Mouse (Mus musculus) testis, adult 2 months (tissue): Measurements from ENCODE around the gene Adcy9.

ENCODE experiments used
- CTCF ChIP-seq: fragments of 200-500 bp; IDR thresholded peaks from 2 replicates; pipeline ENCODE4 v1.5.1; 2012; ENCODE audit warnings: low read depth, mild to moderate bottlenecking, inconsistent platforms, low read length, moderate library complexity; ENCODE audit not compliant: control insufficient read depth, insufficient read depth, insufficient replicate concordance
- POLR2A ChIP-seq: fragments of 200-500 bp; IDR thresholded peaks from 2 replicates; pipeline ENCODE4 v1.6.1; 2012; ENCODE audit warnings: low read depth, mild to moderate bottlenecking, inconsistent platforms, low read length, moderate library complexity; ENCODE audit not compliant: control insufficient read depth

- TF ChIP-seq CTCF: no peak
- no peak for TF ChIP-seq POLR2A
These were observed 12.8 kb downstream of the Adcy9 start for GRCm38 (mm10) chr16:4407536-4407935.
